Mouse (Mus musculus) liver, embryonic 13.5 days (tissue): ENCODE data around the gene Nup107. TPM values are rescaled to one million over a fixed set of nuclear protein-coding genes. Genes with fewer than 3 reads are reported as not detected.
A peak's percentile ranks its signal among the peaks of the same experiment; 100 is the strongest.
"Not testable (repeated sequence)": the region's sequence is repeated elsewhere in the genome, so short reads cannot be mapped to it uniquely, and the experiment has no call there.

Experiments used
- ATAC-seq: fragments of 200-750 bp; cut with Nextera tagmentation; 2 replicates; pipeline ENCODE4 v1.8.0; 2017; ENCODE audit warnings: low read depth, mild to moderate bottlenecking, moderate number of reproducible peaks, moderate library complexity
- DNase-seq: peaks from one replicate; pipeline ENCODE4 v3.0.0; 2022
- H3K27ac ChIP-seq: fragments of 300-500 bp; sonication (generic); 2 replicates; pipeline ENCODE4 v1.5.1; 2015; ENCODE audit warnings: moderate library complexity, mild to moderate bottlenecking, inconsistent platforms
- H3K27me3 ChIP-seq: fragments of 300-500 bp; sonication (generic); 2 replicates; pipeline ENCODE4 v1.6.1; 2015; ENCODE audit warnings: mild to moderate bottlenecking, inconsistent platforms
- H3K36me3 ChIP-seq: fragments of 300-500 bp; sonication (generic); 2 replicates; pipeline ENCODE4 v1.6.1; 2015; ENCODE audit warnings: mild to moderate bottlenecking, inconsistent platforms
- H3K4me1 ChIP-seq: fragments of 300-500 bp; sonication (generic); replicated peaks from 2 replicates; pipeline ENCODE4 v1.6.1; 2015; ENCODE audit warnings: inconsistent platforms
- H3K4me2 ChIP-seq: fragments of 300-500 bp; sonication (generic); 2 replicates; pipeline ENCODE4 v1.6.1; 2015; ENCODE audit warnings: inconsistent platforms, mild to moderate bottlenecking, moderate library complexity
- H3K4me3 ChIP-seq: fragments of 300-500 bp; sonication (generic); replicated peaks from 2 replicates; pipeline ENCODE4 v1.5.1; 2015; ENCODE audit warnings: mild to moderate bottlenecking, inconsistent platforms
- H3K9ac ChIP-seq: fragments of 300-500 bp; sonication (generic); 2 replicates; pipeline ENCODE4 v1.6.1; 2015; ENCODE audit warnings: mild to moderate bottlenecking, inconsistent platforms
- H3K9me3 ChIP-seq: fragments of 300-500 bp; sonication (generic); replicated peaks from 2 replicates; pipeline ENCODE4 v1.6.1; 2016; ENCODE audit warnings: inconsistent platforms
- WGBS: fragments of 180-500 bp; shearing (Covaris S2); methylation state at CpG from one replicate; pipeline ENCODE4 v1.1.7; 2015; ENCODE audit not compliant: insufficient replicate concordance; 5-methylcytosine and 5-hydroxymethylcytosine counted together
- polyA plus RNA-seq: library from polyadenylated mRNA; unstranded; fragments of >200 nt; fragmentation: Nextera tagmentation; extraction: Ambion mirVana; gene quantifications from 2 replicates; pipeline ENCODE4 v1.2.1, GENCODE M21; 2015

The Nup107 gene
- polyA plus RNA-seq, 1 experiment from 2014 or later, result 54.8 TPM

- Histone ChIP-seq H3K4me2 (no peak overlapping the region), H3K27me3 (no peaks in the 10 kb centered on the region), H3K36me3 (peaks cover 13% of the 10 kb centered on the region; the same call in 1 of the 2 replicates), H3K4me1 (peaks cover 18% of the 10 kb centered on the region), H3K4me3 (no peak overlapping the region), H3K9ac (no peak overlapping the region), H3K27ac (no peak overlapping the region), H3K9me3 (no peaks in the 10 kb centered on the region)
- 70% methylated on average over 13 of the region's 13 CpGs for WGBS
- no peak for DNase-seq
- 0 out of 2 replicates have a peak, but pooled peaks have one; percentile 15 for ATAC-seq
These were observed 54.2 kb downstream of the Nup107 start for GRCm38 (mm10) chr10:117738140-117738921.

GRCm38 (mm10) chr10:117737498-117737897 lies 55.0 kb downstream of the Nup107 start:
- H3K27ac ChIP-seq, H3K4me2 ChIP-seq, H3K9ac ChIP-seq, ATAC-seq, DNase-seq, H3K4me3 ChIP-seq, H3K9me3 ChIP-seq, H3K27me3 ChIP-seq: not testable (repeated sequence)
- H3K36me3 ChIP-seq, result peaks cover 13% of the 10 kb centered on the region; the same call in 1 of the 2 replicates
- H3K4me1 ChIP-seq, result peaks cover 26% of the 10 kb centered on the region
- 83% methylated on average over 8 of the region's 8 CpGs for WGBS

GRCm38 (mm10) chr10:117737075-117737474 lies 55.4 kb downstream of the Nup107 start:
- Histone ChIP-seq H3K27ac (no peak overlapping the region), H3K27me3 (no peaks in the 10 kb centered on the region), H3K4me1 (peaks cover 30% of the 10 kb centered on the region), H3K9ac (no peak overlapping the region), H3K4me3 (no peak overlapping the region), H3K9me3 (no peaks in the 10 kb centered on the region), H3K4me2 (no peak overlapping the region), H3K36me3 (peaks cover 13% of the 10 kb centered on the region; the same call in 1 of the 2 replicates)
- no peak for ATAC-seq
- DNase-seq, result no peak
- 61% methylated on average over 4 of the region's 4 CpGs for WGBS

GRCm38 (mm10) chr10:117736573-117736972 lies 55.9 kb downstream of the Nup107 start:
- WGBS, result 73% methylated on average over 5 of the region's 5 CpGs
- H3K9ac ChIP-seq, result no peak overlapping the region
- no peak for ATAC-seq
- H3K4me1 ChIP-seq, result peaks cover 35% of the 10 kb centered on the region
- no peaks in the 10 kb centered on the region for H3K9me3 ChIP-seq
- no peak overlapping the region for H3K27ac ChIP-seq
- no peak overlapping the region for H3K4me3 ChIP-seq
- no peaks in the 10 kb centered on the region for H3K27me3 ChIP-seq
- DNase-seq, result no peak
- H3K36me3 ChIP-seq, result peaks cover 13% of the 10 kb centered on the region; the same call in 1 of the 2 replicates
- H3K4me2 ChIP-seq, result no peak overlapping the region

GRCm38 (mm10) chr10:117735396-117735795 lies 57.1 kb downstream of the Nup107 start:
- Histone ChIP-seq H3K36me3 (peaks cover 13% of the 10 kb centered on the region; the same call in 1 of the 2 replicates), H3K4me1 (peaks cover 46% of the 10 kb centered on the region)
- not testable (repeated sequence) for H3K27ac ChIP-seq, H3K9ac ChIP-seq, H3K27me3 ChIP-seq, DNase-seq, H3K9me3 ChIP-seq, H3K4me3 ChIP-seq, ATAC-seq, H3K4me2 ChIP-seq
- WGBS, result 86% methylated on average over 12 of the region's 12 CpGs

GRCm38 (mm10) chr10:117734104-117734852 lies 58.2 kb downstream of the Nup107 start:
- not testable (repeated sequence) for ATAC-seq, H3K9me3 ChIP-seq, H3K27me3 ChIP-seq, H3K27ac ChIP-seq, DNase-seq, H3K36me3 ChIP-seq, H3K4me3 ChIP-seq, H3K4me2 ChIP-seq, H3K9ac ChIP-seq
- peaks cover 46% of the 10 kb centered on the region for H3K4me1 ChIP-seq
- 57% methylated on average over 9 of the region's 10 CpGs for WGBS

- ATAC-seq, result not testable (repeated sequence)
These were observed 58.9 kb downstream of the Nup107 start for GRCm38 (mm10) chr10:117733626-117734025.

GRCm38 (mm10) chr10:117732962-117733592 lies 59.4 kb downstream of the Nup107 start:
- peak overlapping the region; percentile 60 for H3K27ac ChIP-seq
- H3K4me1 ChIP-seq, result peaks cover 36% of the 10 kb centered on the region
- DNase-seq, result no peak

More at GRCm38 (mm10) chr10:117733626-117734025, 58.9 kb downstream of the Nup107 start:
- not testable (repeated sequence) for H3K4me3 ChIP-seq, DNase-seq, H3K27ac ChIP-seq, H3K36me3 ChIP-seq, H3K27me3 ChIP-seq, H3K9me3 ChIP-seq, H3K9ac ChIP-seq, H3K4me2 ChIP-seq
- 17% methylated on average over 8 of the region's 8 CpGs for WGBS
- H3K4me1 ChIP-seq, result peaks cover 41% of the 10 kb centered on the region

GRCm38 (mm10) chr10:117732184-117732583 lies 60.3 kb downstream of the Nup107 start:
- Histone ChIP-seq H3K27me3 (no peaks in the 10 kb centered on the region), H3K9ac (no peak overlapping the region), H3K27ac (peak overlapping the region; percentile 67), H3K36me3 (no peaks in the 10 kb centered on the region), H3K4me1 (peaks cover 34% of the 10 kb centered on the region), H3K9me3 (no peaks in the 10 kb centered on the region), H3K4me3 (no peak overlapping the region), H3K4me2 (peak overlapping the region; percentile 25)
- ATAC-seq (peak; percentile 94), DNase-seq (peak; percentile 80)
- 19% methylated on average over 5 of the region's 5 CpGs for WGBS

More at GRCm38 (mm10) chr10:117732962-117733592, 59.4 kb downstream of the Nup107 start:
- H3K9ac ChIP-seq, result peak overlapping the region; percentile 37; the same call in 1 of the 2 replicates
- H3K36me3 ChIP-seq, result 0 out of 2 replicates have a peak, but pooled peaks cover under 1% of the 10 kb centered on the region
- H3K9me3 ChIP-seq, result no peaks in the 10 kb centered on the region
- H3K4me2 ChIP-seq, result peak overlapping the region; percentile 25
- 39% methylated on average over 14 of the region's 14 CpGs for WGBS
- H3K4me3 ChIP-seq, result no peak overlapping the region
- no peak for ATAC-seq
- no peaks in the 10 kb centered on the region for H3K27me3 ChIP-seq

- H3K4me2 ChIP-seq, result peak overlapping the region; percentile 37
- no peak overlapping the region for H3K4me3 ChIP-seq
- WGBS, result 31% methylated on average over 15 of the region's 15 CpGs
- peak; percentile 54 for ATAC-seq
- peaks cover 32% of the 10 kb centered on the region for H3K4me1 ChIP-seq
- H3K36me3 ChIP-seq, result no peaks in the 10 kb centered on the region
- no peaks in the 10 kb centered on the region for H3K27me3 ChIP-seq
- H3K9ac ChIP-seq, result no peak overlapping the region
- DNase-seq, result peak; percentile 53
- H3K9me3 ChIP-seq, result no peaks in the 10 kb centered on the region
- H3K27ac ChIP-seq, result peak overlapping the region; percentile 67
These were observed 61.0 kb downstream of the Nup107 start for GRCm38 (mm10) chr10:117731244-117732101.
